Mouse (Mus musculus): ENCODE results near the gene Tff1. TPM values are rescaled to one million over a fixed set of nuclear protein-coding genes. Genes with fewer than 3 reads are reported as not detected.

Gene Tff1
- polyA plus RNA-seq, 2 experiments = not detected

DNA sequence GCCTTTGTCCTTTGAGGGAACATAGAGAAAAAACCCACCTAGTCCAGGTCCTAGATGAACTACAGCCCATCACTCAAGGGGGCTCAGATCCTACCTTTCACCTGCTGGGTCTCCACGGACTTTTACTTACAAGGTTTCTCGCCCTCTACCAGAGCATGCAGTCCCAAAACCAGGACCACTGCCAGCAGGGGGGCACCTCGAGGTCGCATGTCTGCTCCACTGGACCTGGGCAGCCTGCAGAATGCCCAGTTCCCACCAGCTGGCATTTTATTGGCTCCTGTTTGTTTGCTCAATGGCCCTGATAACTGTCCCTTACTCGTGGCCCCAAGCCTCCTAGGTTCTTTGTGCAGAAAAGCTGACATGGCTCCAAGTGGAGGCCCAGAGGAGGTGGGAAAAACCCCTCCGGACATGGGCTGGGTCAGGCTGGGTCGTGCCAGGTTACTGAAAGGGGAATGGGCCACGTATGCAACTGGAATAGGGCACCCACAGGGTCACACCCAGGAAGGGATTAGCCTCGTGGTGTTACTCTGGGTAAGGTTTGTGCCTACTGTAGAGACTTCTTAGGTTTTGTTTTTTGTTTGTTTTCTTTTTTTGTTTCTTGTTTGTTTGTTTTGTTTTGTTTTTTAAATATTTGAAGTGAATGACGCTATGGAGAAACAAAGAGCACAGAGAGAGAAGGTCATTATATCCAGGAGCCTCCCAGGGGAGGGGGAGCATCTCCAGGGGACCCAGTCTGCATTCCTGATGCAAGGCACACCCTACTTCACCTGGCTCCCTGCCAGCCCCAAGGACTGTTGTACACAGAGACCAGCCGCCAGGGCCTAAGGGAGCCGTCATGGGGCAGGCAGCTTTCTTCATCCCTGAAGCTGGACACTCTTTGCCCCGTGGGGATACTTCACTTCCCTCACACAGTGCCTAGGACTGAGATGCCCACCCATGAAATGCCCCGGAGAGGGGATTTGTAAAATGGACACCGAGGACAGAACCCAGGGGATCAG, 20.7 kb downstream of the Tff1 start, which contains the start of gene Tff2:
Gene Tff2, minus strand, starts transcription at position 243 of the 998 bp plus-strand sequence.
- Histone ChIP-seq H3K27ac (replicated peaks; ENCODE audit: low read depth, low read length) (no peak within 1 kb of the TSS), H3K9ac (ENCODE audit: low read depth, low read length, severe bottlenecking) (no peak within 1 kb of the TSS), H3K27me3 (ENCODE audit: control insufficient read depth, insufficient read depth, low read length) (no peaks in the 10 kb centered on the region), H3K4me1 (ENCODE audit: control insufficient read depth, insufficient read depth, low read length) (no peaks in the 10 kb centered on the region), H3K9me3 (ENCODE audit: control insufficient read depth, low read length) (0 out of 2 replicates have a peak, but pooled peaks cover 3% of the 10 kb centered on the region), H3K4me3 (replicated peaks; ENCODE audit: low read length) (no peak within 1 kb of the TSS), H3K36me3 (ENCODE audit: control insufficient read depth, insufficient read depth, low read length) (no peaks in the 10 kb centered on the region), H3K4me2 (replicated peaks; ENCODE audit: low read depth, low read length, severe bottlenecking) (no peak within 1 kb of the TSS)
- DNase-seq (ENCODE audit: low spot score) (peak; percentile 18), ATAC-seq (ENCODE audit: low FRiP score, low read depth) (no peak)
- TF ChIP-seq POLR2A (IDR thresholded peaks at IDR 0.05; ENCODE audit: borderline replicate concordance, extremely low read depth, insufficient read depth, insufficient read length) = no peak
- WGBS = 64% methylated on average over 14 of the region's 15 CpGs

DNA sequence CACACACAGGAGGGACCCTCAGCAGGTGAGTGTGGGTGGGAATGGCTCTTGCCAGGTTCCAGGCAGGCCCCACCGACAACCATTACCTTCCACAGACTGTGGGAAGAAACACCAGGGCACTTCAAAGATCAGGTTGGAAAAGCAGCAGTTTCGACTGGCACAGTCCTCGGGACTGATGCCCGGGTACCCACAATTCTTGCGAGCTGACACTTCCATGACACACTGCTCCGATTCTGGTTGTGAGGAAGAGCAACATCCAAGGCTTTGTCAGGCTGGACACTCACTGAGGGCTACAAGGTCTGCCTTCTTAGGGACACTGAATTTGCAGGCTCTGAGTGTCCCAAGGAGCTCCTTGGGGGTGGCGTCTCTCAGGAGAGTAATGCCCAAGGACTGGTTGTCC, 23.0 kb downstream of the Tff1 start:
- 93% methylated on average over 7 of the region's 7 CpGs for WGBS
- ATAC-seq (ENCODE audit: low FRiP score, low read depth) = no peak
- TF ChIP-seq POLR2A (IDR thresholded peaks at IDR 0.05; ENCODE audit: borderline replicate concordance, extremely low read depth, insufficient read depth, insufficient read length) = no peak

DNA sequence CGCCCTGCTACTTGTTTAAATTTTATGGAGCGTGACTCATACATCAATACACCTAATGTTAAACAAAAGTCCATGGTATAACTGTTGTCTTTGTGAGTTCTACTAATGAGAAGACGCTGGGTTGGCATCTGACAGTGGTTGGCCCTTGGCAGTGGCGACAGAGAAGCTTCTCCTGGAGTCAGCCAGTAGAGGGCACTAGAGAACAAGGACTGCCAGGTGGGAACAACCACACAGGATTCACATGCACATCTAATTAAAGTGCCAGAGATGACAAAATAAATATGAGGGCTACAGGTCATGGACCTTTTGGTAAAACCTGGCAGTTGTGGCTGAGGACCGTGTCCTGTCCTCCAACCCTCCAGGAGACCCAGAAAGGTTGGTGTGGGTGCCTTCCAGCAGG, 26.7 kb downstream of the Tff1 start:
- peak; percentile 76 for DNase-seq (ENCODE audit: low spot score)
- 24% methylated on average over 5 of the region's 5 CpGs for WGBS
- TF ChIP-seq POLR2A (IDR thresholded peaks at IDR 0.05; ENCODE audit: borderline replicate concordance, extremely low read depth, insufficient read depth, insufficient read length) = no peak

More for the DNA sequence above, 23.0 kb downstream of the Tff1 start:
- H3K36me3 ChIP-seq (ENCODE audit: control insufficient read depth, insufficient read depth, low read length) = no peaks in the 10 kb centered on the region
- no peak overlapping the region for H3K4me3 ChIP-seq (replicated peaks; ENCODE audit: low read length)
- H3K4me1 ChIP-seq (ENCODE audit: control insufficient read depth, insufficient read depth, low read length) = no peaks in the 10 kb centered on the region
- H3K27ac ChIP-seq (replicated peaks; ENCODE audit: low read depth, low read length) = no peak overlapping the region
- no peaks in the 10 kb centered on the region for H3K27me3 ChIP-seq (ENCODE audit: control insufficient read depth, insufficient read depth, low read length)
- DNase-seq (ENCODE audit: low spot score) = no peak
- H3K9me3 ChIP-seq (ENCODE audit: control insufficient read depth, low read length) = no peaks in the 10 kb centered on the region
- H3K9ac ChIP-seq (ENCODE audit: low read depth, low read length, severe bottlenecking) = no peak overlapping the region
- H3K4me2 ChIP-seq (replicated peaks; ENCODE audit: low read depth, low read length, severe bottlenecking) = no peak overlapping the region

DNA sequence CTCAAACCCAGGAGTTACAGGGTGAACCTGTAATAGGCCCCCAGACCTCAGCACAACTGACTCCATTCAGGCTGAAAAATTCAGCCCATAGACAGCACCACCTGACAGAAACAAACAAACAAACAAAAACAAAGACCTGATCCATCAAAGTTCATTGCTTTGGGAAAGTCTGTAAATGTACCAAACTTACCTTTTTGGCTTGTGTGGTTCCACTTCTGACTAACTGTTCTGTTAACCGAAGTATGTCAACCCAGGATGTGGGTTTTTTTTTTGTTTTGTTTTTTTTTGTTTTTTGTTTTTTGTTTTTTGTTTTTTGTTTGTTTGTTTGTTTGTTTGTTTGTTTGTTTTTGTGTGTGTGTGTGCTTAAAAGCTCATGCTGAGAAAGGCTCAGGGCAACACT, 28.3 kb downstream of the Tff1 start:
- no peak overlapping the region for H3K9ac ChIP-seq (ENCODE audit: low read depth, low read length, severe bottlenecking)
- no peak for TF ChIP-seq POLR2A (IDR thresholded peaks at IDR 0.05; ENCODE audit: borderline replicate concordance, extremely low read depth, insufficient read depth, insufficient read length)
- no peak for DNase-seq (ENCODE audit: low spot score)
- 97% methylated on average over 1 of the region's 1 CpGs for WGBS
- H3K4me1 ChIP-seq (ENCODE audit: control insufficient read depth, insufficient read depth, low read length) = no peaks in the 10 kb centered on the region
- ATAC-seq (ENCODE audit: low FRiP score, low read depth) = no peak
- H3K4me2 ChIP-seq (replicated peaks; ENCODE audit: low read depth, low read length, severe bottlenecking) = no peak overlapping the region
- no peaks in the 10 kb centered on the region for H3K36me3 ChIP-seq (ENCODE audit: control insufficient read depth, insufficient read depth, low read length)
- no peaks in the 10 kb centered on the region for H3K9me3 ChIP-seq (ENCODE audit: control insufficient read depth, low read length)
- H3K4me3 ChIP-seq (replicated peaks; ENCODE audit: low read length) = no peak overlapping the region
- no peaks in the 10 kb centered on the region for H3K27me3 ChIP-seq (ENCODE audit: control insufficient read depth, insufficient read depth, low read length)
- H3K27ac ChIP-seq (replicated peaks; ENCODE audit: low read depth, low read length) = no peak overlapping the region

More for the DNA sequence above, 26.7 kb downstream of the Tff1 start:
- Histone ChIP-seq H3K9me3 (ENCODE audit: control insufficient read depth, low read length) (no peaks in the 10 kb centered on the region), H3K4me2 (replicated peaks; ENCODE audit: low read depth, low read length, severe bottlenecking) (no peak overlapping the region), H3K9ac (ENCODE audit: low read depth, low read length, severe bottlenecking) (no peak overlapping the region), H3K4me3 (replicated peaks; ENCODE audit: low read length) (no peak overlapping the region), H3K27me3 (ENCODE audit: control insufficient read depth, insufficient read depth, low read length) (no peaks in the 10 kb centered on the region), H3K27ac (replicated peaks; ENCODE audit: low read depth, low read length) (no peak overlapping the region), H3K36me3 (ENCODE audit: control insufficient read depth, insufficient read depth, low read length) (no peaks in the 10 kb centered on the region), H3K4me1 (ENCODE audit: control insufficient read depth, insufficient read depth, low read length) (no peaks in the 10 kb centered on the region)
- no peak for ATAC-seq (ENCODE audit: low FRiP score, low read depth)

DNA sequence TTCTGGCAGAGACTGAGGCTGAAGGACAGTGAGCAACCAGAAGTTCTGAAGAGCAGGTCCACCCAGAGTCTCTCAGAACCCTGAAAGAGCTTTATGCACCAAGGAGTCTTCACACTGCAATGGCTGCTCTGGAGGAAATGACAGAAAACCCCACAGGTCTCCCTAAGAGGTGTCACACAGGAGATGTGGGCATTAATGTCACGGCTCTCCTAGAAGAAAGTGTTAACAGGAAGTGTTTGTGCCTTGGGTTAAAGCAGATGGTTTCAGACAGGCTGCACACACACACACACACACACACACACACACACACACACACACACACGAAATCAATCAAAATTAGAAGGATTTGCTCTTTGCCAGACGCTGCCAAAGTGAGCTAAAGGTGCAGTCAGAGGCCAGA, 28.8 kb downstream of the Tff1 start:
- Histone ChIP-seq H3K9ac (ENCODE audit: low read depth, low read length, severe bottlenecking) (no peak overlapping the region), H3K27ac (replicated peaks; ENCODE audit: low read depth, low read length) (no peak overlapping the region), H3K4me1 (ENCODE audit: control insufficient read depth, insufficient read depth, low read length) (no peaks in the 10 kb centered on the region), H3K9me3 (ENCODE audit: control insufficient read depth, low read length) (no peaks in the 10 kb centered on the region), H3K27me3 (ENCODE audit: control insufficient read depth, insufficient read depth, low read length) (no peaks in the 10 kb centered on the region), H3K36me3 (ENCODE audit: control insufficient read depth, insufficient read depth, low read length) (no peaks in the 10 kb centered on the region), H3K4me2 (replicated peaks; ENCODE audit: low read depth, low read length, severe bottlenecking) (no peak overlapping the region), H3K4me3 (replicated peaks; ENCODE audit: low read length) (no peak overlapping the region)
- ATAC-seq (ENCODE audit: low FRiP score, low read depth) (no peak), DNase-seq (ENCODE audit: low spot score) (no peak)
- WGBS = 28% methylated on average over 3 of the region's 3 CpGs
- TF ChIP-seq POLR2A (IDR thresholded peaks at IDR 0.05; ENCODE audit: borderline replicate concordance, extremely low read depth, insufficient read depth, insufficient read length) = no peak
